Mouse (Mus musculus) granulocyte monocyte progenitor cell, adult 5-6 weeks (primary cell): ENCODE measurements around the gene Pde1c. TPM values are rescaled to one million over a fixed set of nuclear protein-coding genes. Genes with fewer than 3 reads are reported as not detected.

Source experiments
- ATAC-seq: replicated peaks from 2 replicates; pipeline ENCODE4 v1.8.0; 2016; ENCODE audit warnings: mild to moderate bottlenecking, moderate TSS enrichment, inconsistent platforms; ENCODE audit not compliant: poor library complexity, severe bottlenecking
- total RNA-seq, 2 experiments: library from RNA; stranded (forward) in 1 of 2; stranded (reverse) in 1 of 2; fragments of 200-712, 200-1000 nt in 1 of 2; fragments of >200 nt in 1 of 2; fragmentation: Nextera tagmentation in 1 of 2; gene quantifications; 2 replicates each; pipeline ENCODE4 v1.2.3; 2014 to 2017

The Pde1c gene
- total RNA-seq, 2 experiments from 2014 or later = 0.36 to 0.92 TPM

- ATAC-seq = peak; percentile 52; the same call in 1 of the 2 replicates
Measured at GRCm38 (mm10) chr6:56158217-56158616, 410.7 kb downstream of the Pde1c start.

GRCm38 (mm10) chr6:56156836-56157235 lies 412.1 kb downstream of the Pde1c start:
- ATAC-seq = no peak

GRCm38 (mm10) chr6:56130493-56131159 lies 438.3 kb downstream of the Pde1c start:
- ATAC-seq = no peak

GRCm38 (mm10) chr6:56099520-56100101 lies 469.3 kb downstream of the Pde1c start:
- no peak for ATAC-seq

GRCm38 (mm10) chr6:56098427-56098826 lies 470.5 kb downstream of the Pde1c start:
- ATAC-seq = no peak

- no peak for ATAC-seq
Measured at GRCm38 (mm10) chr6:56076378-56076805, 492.5 kb downstream of the Pde1c start.

GRCm38 (mm10) chr6:56068516-56068915 lies 500.4 kb downstream of the Pde1c start:
- no peak for ATAC-seq

GRCm38 (mm10) chr6:56066632-56067282 lies 502.1 kb downstream of the Pde1c start:
- peak; percentile 75 for ATAC-seq

- ATAC-seq = no peak
Measured at GRCm38 (mm10) chr6:56063736-56064135, 505.2 kb downstream of the Pde1c start.

- peak; percentile 63 for ATAC-seq
Measured at GRCm38 (mm10) chr6:56049104-56049503, 519.8 kb downstream of the Pde1c start.

GRCm38 (mm10) chr6:56048580-56048979 lies 520.3 kb downstream of the Pde1c start:
- ATAC-seq = no peak

GRCm38 (mm10) chr6:56044716-56045115 lies 524.2 kb downstream of the Pde1c start:
- ATAC-seq = no peak

- no peak for ATAC-seq
Measured at GRCm38 (mm10) chr6:56044270-56044669, 524.6 kb downstream of the Pde1c start.

GRCm38 (mm10) chr6:56039476-56040055 lies 529.3 kb downstream of the Pde1c start:
- ATAC-seq = no peak

- ATAC-seq = no peak
Measured at GRCm38 (mm10) chr6:56035054-56035453, 533.8 kb downstream of the Pde1c start.

- no peak for ATAC-seq
Measured at GRCm38 (mm10) chr6:56032231-56032630, 536.7 kb downstream of the Pde1c start.

- ATAC-seq = no peak
Measured at GRCm38 (mm10) chr6:56029986-56030385, 538.9 kb downstream of the Pde1c start.

GRCm38 (mm10) chr6:56027966-56028365 lies 540.9 kb downstream of the Pde1c start:
- no peak for ATAC-seq

- ATAC-seq = no peak
Measured at GRCm38 (mm10) chr6:56027318-56027717, 541.6 kb downstream of the Pde1c start.

GRCm38 (mm10) chr6:56025533-56025932 lies 543.4 kb downstream of the Pde1c start:
- ATAC-seq = no peak
